Mouse (Mus musculus): ENCODE measurements at regions not wholly inside any gene's neighbourhood (a gene's known extent, or its start where the extent isn't known, plus 50 kb on each side); places are given as distances from the start of the nearest gene placed in this dataset.
"Not testable (repeated sequence)": the region's sequence is repeated elsewhere in the genome, so short reads cannot be mapped to it uniquely, and the experiment has no call there.

- peak; percentile 44 for DNase-seq
These were observed 512.1 kb upstream of the Vrk2 start for GRCm38 (mm10) chr11:27105920-27106319.

- no peak for DNase-seq
These were observed 509.1 kb upstream of the Vrk2 start for GRCm38 (mm10) chr11:27102906-27103305.

- DNase-seq: no peak
These were observed 508.2 kb upstream of the Vrk2 start for GRCm38 (mm10) chr11:27102045-27102444.

GRCm38 (mm10) chr11:27096615-27097014, 502.8 kb upstream of the Vrk2 start:
- no peak for DNase-seq

GRCm38 (mm10) chr11:27095460-27095859, 501.7 kb upstream of the Vrk2 start:
- DNase-seq: not testable (repeated sequence)

GRCm38 (mm10) chr11:27086516-27086915, 492.7 kb upstream of the Vrk2 start:
- DNase-seq: no peak

GRCm38 (mm10) chr11:27081188-27081587, 487.4 kb upstream of the Vrk2 start:
- no peak for DNase-seq

GRCm38 (mm10) chr11:27070381-27070780, 476.6 kb upstream of the Vrk2 start:
- no peak for DNase-seq

GRCm38 (mm10) chr11:27027243-27027852, 433.5 kb upstream of the Vrk2 start:
- DNase-seq: no peak

GRCm38 (mm10) chr11:27025500-27025899, 431.7 kb upstream of the Vrk2 start:
- no peak for DNase-seq

GRCm38 (mm10) chr11:26996292-26997099, 402.7 kb upstream of the Vrk2 start:
- no peak for DNase-seq

- no peak for DNase-seq
These were observed 387.4 kb upstream of the Vrk2 start for GRCm38 (mm10) chr11:26981216-26981615.

GRCm38 (mm10) chr11:26972533-26973081, 378.8 kb upstream of the Vrk2 start:
- DNase-seq: no peak

- no peak for DNase-seq
These were observed 377.4 kb upstream of the Vrk2 start for GRCm38 (mm10) chr11:26971161-26971560.

GRCm38 (mm10) chr11:26967427-26967826, 373.6 kb upstream of the Vrk2 start:
- DNase-seq: no peak

GRCm38 (mm10) chr11:26962928-26963667, 369.3 kb upstream of the Vrk2 start:
- peak; percentile 9 for DNase-seq

GRCm38 (mm10) chr11:26962040-26962927, 368.5 kb upstream of the Vrk2 start:
- no peak for DNase-seq

- peak; percentile 90 for DNase-seq
These were observed 367.7 kb upstream of the Vrk2 start for GRCm38 (mm10) chr11:26961336-26961980.

GRCm38 (mm10) chr11:26956153-26956552, 362.4 kb upstream of the Vrk2 start:
- no peak for DNase-seq

- DNase-seq: no peak
These were observed 338.0 kb upstream of the Vrk2 start for GRCm38 (mm10) chr11:26931766-26932165.

- DNase-seq: no peak
These were observed 313.3 kb upstream of the Vrk2 start for GRCm38 (mm10) chr11:26907099-26907498.
